18 mouse cellular contexts compared by ENCODE assay signal in genomic region chr4:114584686-114585085, GRCm38 (mm10).
DNase-seq lines count a peak whose midpoint lies in the region; ATAC-seq and TF ChIP-seq lines count a peak whose summit lies in the region.
"Had no signal": no experiment of that assay in that cellular context is flagged by ENCODE, and none has a peak within 500 bp of the region (broad histone marks: within the 10 kb centered on the region; RNA-seq: fewer than 3 reads in every experiment).

No protein-coding gene starts in this region.

- no peak for ATAC-seq in hindbrain, postnatal 0 days
- ATAC-seq: intestine, embryonic 15.5 days had no signal

- H3K27me3 ChIP-seq in hindbrain, postnatal 0 days (ENCODE audit: insufficient read depth, low read length), result no peaks in the 10 kb centered on the region
- H3K27me3 ChIP-seq: forebrain, embryonic 12.5 days; intestine, embryonic 15.5 days; liver, embryonic 15.5 days had no signal

- no peaks in the 10 kb centered on the region for H3K4me1 ChIP-seq in hindbrain, postnatal 0 days (ENCODE audit: insufficient read depth, low read length)
- H3K4me1 ChIP-seq: forebrain, embryonic 12.5 days; limb, embryonic 15.5 days; liver, embryonic 15.5 days had no signal

- intact Hi-C loops in left cerebral cortex, postnatal 10 days (cut with DNase I), result no loop called here

- H3K4me2 ChIP-seq in hindbrain, postnatal 0 days (ENCODE audit: low read depth, low read length), result no peak overlapping the region
- H3K4me2 ChIP-seq: forebrain, embryonic 12.5 days; hindbrain, embryonic 14.5 days; intestine, embryonic 15.5 days; limb, embryonic 15.5 days; liver, embryonic 15.5 days had no signal

- H3K27ac ChIP-seq in hindbrain, postnatal 0 days, result no peak overlapping the region
- H3K27ac ChIP-seq: embryonic facial prominence, embryonic 10.5 days; forebrain, embryonic 12.5 days; hindbrain, embryonic 14.5 days; intestine, embryonic 15.5 days; limb, embryonic 15.5 days; liver, embryonic 15.5 days had no signal

- WGBS in hindbrain, postnatal 0 days, result 52% methylated on average over 1 of the region's 1 CpGs

- DNase-seq in heart, adult 8-10 months (ENCODE audit: low spot score), result peak; percentile 35
- no peak for DNase-seq in heart, postnatal 4 days
- peak; percentile 14 for DNase-seq in left cerebral cortex, adult 11 months (ENCODE audit: low spot score)
- DNase-seq in left cerebral cortex, postnatal 10 days (ENCODE audit: extremely low spot score in 1 of 2, low spot score in 2 of 2), result no peak
- peak; percentile 37 for DNase-seq in right cerebral cortex, adult 18-20 months
- no peak for DNase-seq in right cerebral cortex, postnatal 25 days
- DNase-seq in hindbrain, postnatal 0 days (ENCODE audit: low spot score), result no peak
- no peak for DNase-seq in gastrocnemius, postnatal 4 days (ENCODE audit: low spot score in 2 of 2)
- DNase-seq: adrenal gland, adult 8-10 months; cerebellum, adult 9-10 months; kidney, postnatal 36 days; thymus, postnatal 25 days had no signal

- H3K9me3 ChIP-seq in hindbrain, postnatal 0 days (ENCODE audit: low read length), result no peaks in the 10 kb centered on the region
- H3K9me3 ChIP-seq: embryonic facial prominence, embryonic 10.5 days; forebrain, embryonic 12.5 days; intestine, embryonic 15.5 days; limb, embryonic 15.5 days; liver, embryonic 15.5 days had no signal

- no peak overlapping the region for H3K4me3 ChIP-seq in hindbrain, postnatal 0 days (ENCODE audit: low read length)
- H3K4me3 ChIP-seq: embryonic facial prominence, embryonic 10.5 days; forebrain, embryonic 12.5 days; intestine, embryonic 15.5 days; limb, embryonic 15.5 days; liver, embryonic 15.5 days had no signal

- H3K9ac ChIP-seq in hindbrain, postnatal 0 days (replicated peaks; ENCODE audit: low read length), result no peak overlapping the region
- H3K9ac ChIP-seq: forebrain, embryonic 12.5 days; hindbrain, embryonic 14.5 days; intestine, embryonic 15.5 days; limb, embryonic 15.5 days; liver, embryonic 15.5 days had no signal

- no peaks in the 10 kb centered on the region for H3K36me3 ChIP-seq in hindbrain, postnatal 0 days (ENCODE audit: insufficient read depth, low read length)
- H3K36me3 ChIP-seq: embryonic facial prominence, embryonic 10.5 days; forebrain, embryonic 12.5 days; intestine, embryonic 15.5 days; limb, embryonic 15.5 days; liver, embryonic 15.5 days had no signal

- no peak for TF ChIP-seq CTCF in hindbrain, postnatal 0 days (IDR thresholded peaks at IDR 0.05; ENCODE audit: low read depth)

Comparison
In these comparisons a context has a peak if more than half of its experiments do, and no peak if none do; other contexts are left out.
1. DNase-seq: peak in heart, adult 8-10 months (single experiment), left cerebral cortex, adult 11 months (single experiment) and right cerebral cortex, adult 18-20 months (single experiment); none in heart, postnatal 4 days (single experiment), left cerebral cortex, postnatal 10 days (0 of 2), right cerebral cortex, postnatal 25 days (single experiment), hindbrain, postnatal 0 days (single experiment) and gastrocnemius, postnatal 4 days (0 of 2).